Mouse (Mus musculus) heart, postnatal 10 days (tissue): ENCODE results near the gene Reps2. TPM values are rescaled to one million over a fixed set of nuclear protein-coding genes. Genes with fewer than 3 reads are reported as not detected.

Source experiments
- DNase-seq, 2 experiments: peaks; one replicate each; pipeline ENCODE4 v3.0.0; 2021
- intact Hi-C: fragments of 180-260 bp; cut with DNase I; formaldehyde crosslinking; loops from one replicate; pipeline ENCODE4 v1.15.1; 2025
- total RNA-seq, 2 experiments: library from RNA; stranded (reverse); gene quantifications; 2 replicates each; pipeline ENCODE4 v1.2.3; 2021

The Reps2 gene
- total RNA-seq, 2 experiments from 2014 or later, result 0.79 to 1.2 TPM

DNA sequence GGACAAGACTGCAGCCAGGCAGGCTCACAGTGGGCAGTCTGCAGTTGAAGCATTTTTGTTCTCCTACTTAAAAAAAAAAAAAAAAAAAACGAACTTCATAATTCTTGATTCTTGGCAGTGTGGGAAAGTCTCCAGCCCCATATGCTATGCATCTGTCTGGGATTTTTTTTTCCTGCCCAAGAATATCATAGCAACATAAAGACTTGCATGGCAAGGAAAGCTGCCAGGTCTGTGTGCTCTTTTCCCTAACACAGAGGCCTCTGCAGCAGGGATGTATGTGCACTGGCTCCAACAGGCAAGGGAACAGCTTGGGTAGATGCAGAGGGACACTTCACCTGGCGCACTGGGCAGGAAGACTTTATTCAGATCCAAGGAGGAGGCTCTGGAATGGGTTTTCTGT, 140.0 kb downstream of the Reps2 start:
- intact Hi-C loops, result no loop called here
- no peak for DNase-seq

DNA sequence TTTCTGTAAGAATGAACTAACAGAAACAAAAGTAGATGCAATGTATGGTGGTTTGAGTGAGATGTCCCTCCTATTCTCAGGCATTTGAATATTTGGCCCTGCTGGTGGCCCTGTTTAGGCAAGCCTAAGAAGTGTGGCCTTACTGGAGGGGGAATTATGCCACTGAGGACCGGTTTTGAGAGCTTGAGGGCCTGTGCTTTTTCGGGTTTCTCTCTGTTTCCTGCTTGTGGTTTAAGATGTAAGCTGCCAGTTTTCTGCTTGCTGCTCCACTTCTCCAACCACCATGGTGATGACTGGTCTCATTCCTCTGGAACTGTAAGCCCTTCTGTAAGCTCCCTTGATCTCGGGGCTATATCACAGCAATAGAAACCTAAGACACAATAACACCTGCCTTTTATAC, 142.5 kb downstream of the Reps2 start:
- intact Hi-C loops, result no loop called here
- no peak for DNase-seq

DNA sequence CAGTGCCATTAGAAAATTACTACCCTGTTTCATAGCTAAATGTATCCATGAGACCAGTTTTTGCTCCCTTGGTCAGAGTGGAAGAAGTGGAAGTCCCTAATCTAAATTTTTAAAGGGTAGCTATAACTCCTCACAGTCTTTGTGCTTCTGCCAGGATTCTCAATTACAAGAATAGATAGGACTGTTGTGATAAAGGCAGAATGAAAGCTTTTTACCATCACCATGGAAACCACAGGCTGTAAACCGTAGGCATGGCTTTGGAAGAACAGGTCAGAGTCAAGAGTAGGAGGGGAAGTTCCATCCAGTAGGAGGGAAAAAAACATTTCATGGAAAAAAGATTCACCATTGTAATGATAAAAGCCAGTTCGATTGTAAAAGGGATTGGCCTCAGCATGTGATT, 147.0 kb downstream of the Reps2 start:
- DNase-seq, result no peak
- intact Hi-C loops, result no loop called here

DNA sequence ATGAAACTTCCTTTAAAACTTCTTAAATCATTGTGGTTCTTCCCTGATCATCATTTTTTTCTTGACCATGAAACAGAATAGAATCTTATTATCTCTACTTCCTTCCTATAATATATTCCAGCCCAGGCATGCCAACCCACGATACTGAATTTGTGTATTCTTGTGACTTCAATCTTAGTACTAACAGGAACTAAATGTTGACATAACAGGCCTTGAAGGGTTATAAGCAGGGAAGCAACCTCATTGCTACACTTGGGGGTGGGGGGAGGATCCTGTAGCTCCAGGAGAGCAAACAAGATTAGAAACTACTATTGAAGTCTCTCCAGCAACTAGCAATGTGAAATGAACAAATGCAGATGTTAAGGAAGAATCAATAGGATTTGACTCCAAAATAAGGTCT, 154.8 kb downstream of the Reps2 start:
- intact Hi-C loops, result no loop called here
- DNase-seq, result no peak

DNA sequence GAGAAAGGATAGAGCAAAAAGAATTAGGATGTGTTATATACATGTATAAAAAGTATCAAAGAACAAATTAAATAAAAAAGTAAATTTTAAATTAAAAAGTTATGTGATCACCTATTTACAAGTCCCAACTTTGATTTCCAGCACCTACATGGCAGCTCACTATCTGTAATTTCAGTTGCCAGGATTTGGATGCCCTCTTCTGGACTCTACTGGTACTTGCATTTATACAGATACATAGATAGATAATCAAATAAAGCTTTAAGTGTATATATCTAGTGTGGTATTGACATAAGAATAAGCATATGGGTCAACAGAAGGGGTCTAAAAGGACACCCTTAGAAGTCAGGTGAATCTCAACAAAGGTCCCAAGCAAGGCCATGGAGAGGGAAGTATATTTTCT, 155.7 kb downstream of the Reps2 start:
- DNase-seq, result no peak
- intact Hi-C loops, result no loop called here

DNA sequence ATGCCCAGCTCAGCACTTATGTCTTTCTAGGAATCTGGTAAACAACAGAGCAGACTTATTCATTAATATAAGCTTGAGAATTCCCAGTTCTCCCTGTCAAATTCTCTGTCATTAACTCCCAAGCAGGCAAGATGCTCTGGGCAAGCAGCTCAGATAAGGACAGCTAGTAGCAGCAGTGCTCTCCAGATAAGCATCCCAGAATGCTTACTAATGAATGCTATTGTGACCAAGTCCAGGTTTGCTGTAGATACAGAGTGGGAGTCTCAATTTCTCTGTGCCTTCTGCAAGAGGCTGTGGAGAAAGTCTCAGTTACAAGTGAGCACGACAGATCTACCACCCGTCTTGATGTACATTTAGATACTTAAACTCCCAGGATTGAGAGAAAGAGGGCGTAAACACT, 173.2 kb downstream of the Reps2 start:
- no peak for DNase-seq

DNA sequence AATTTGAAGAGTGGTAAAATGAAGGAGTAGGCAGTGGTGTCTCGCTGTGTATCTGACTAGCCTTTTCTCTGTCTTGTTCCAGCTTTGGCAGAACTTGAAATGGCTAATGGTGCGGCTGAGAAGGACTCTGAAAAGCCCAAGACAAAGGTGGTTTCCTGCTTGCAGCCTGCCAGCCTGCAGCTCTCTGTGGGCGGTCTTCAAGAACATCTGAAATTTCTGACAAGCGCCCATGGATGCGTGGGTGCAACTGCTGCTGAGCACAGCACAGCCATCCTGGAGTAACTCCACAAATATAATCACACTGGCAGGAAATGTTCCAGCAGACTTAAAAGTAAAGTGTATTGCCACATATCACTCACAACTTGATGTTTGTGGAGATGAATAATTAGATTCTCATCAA, 181.3 kb downstream of the Reps2 start:
- DNase-seq, result no peak
- intact Hi-C loops, result no loop called here

More for the DNA sequence above, 173.2 kb downstream of the Reps2 start:
- intact Hi-C loops, result no loop called here

DNA sequence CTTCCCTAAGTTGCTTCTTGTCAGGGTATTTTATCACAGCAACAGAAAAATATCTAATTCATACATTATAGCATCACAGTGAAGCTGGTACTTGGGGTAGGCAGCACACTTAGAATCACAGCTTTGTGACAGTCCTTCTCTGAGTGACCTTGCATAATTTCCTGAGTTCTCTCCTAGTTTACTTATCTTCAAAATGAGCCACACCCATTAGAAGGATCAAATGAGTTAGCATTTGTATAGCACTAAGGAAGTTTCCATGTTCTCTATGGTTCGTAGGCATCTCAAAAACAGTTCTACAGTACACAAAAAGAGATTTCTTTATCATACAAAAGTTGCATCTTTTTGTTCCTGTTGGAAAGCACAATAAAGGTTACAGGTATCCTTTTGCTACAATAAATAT, 187.0 kb downstream of the Reps2 start:
- no peak for DNase-seq
- intact Hi-C loops, result no loop called here

DNA sequence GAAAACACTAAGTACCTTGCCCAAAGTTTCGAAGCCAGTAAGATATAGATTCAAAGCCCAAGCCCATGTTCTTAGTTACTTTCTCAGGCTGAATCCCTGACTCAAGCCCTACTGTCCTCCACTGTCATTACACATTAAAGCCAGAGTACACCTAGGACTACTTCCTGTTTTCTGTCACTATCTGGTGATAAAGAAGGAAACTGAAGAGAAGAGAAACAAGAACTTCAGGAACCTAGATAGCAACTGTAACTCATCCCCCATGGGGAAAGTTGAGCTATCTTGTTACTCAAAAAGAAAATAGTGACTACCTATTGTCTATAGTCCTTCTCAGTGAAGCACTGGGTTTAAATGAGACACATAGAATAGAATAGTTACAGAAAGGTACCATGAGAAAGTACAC, 188.1 kb downstream of the Reps2 start:
- intact Hi-C loops, result loop anchor here (2.0 kb wide), 1 partner anchor 295 kb away; no protein-coding TSS in a partner anchor
- no peak for DNase-seq

DNA sequence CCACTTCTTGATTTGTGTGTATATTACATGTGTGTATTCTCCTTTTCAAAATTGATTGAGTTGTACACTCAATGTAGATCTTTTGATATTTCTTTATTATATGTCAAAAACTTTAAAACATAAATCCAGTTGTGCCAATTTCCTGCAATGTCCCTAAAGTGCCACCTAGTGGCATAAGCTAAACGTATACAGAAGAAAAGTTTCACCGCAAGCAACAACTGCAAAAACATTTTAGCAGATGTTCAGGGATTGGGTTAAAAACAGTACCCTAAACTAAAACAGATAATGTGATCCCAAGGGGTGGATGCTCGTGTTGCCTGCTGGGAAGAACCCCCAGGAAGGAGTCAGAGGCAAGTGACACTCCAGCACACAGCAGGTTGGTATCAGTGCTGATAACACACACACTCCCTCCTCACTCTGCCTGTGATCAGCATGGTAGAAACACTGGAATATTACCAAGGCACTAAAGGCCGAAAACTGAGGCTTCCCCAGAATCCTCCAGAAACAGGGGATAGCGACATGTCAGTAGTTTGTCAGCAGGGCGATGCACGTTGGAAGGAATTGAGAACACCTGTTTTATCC, 189.5 kb downstream of the Reps2 start:
- peak in 1 of 2 experiments; percentile 16 for DNase-seq
- intact Hi-C loops, result loop anchor here (2.0 to 5.0 kb wide), 4 partner anchors 177 to 582 kb away; no protein-coding TSS in a partner anchor

DNA sequence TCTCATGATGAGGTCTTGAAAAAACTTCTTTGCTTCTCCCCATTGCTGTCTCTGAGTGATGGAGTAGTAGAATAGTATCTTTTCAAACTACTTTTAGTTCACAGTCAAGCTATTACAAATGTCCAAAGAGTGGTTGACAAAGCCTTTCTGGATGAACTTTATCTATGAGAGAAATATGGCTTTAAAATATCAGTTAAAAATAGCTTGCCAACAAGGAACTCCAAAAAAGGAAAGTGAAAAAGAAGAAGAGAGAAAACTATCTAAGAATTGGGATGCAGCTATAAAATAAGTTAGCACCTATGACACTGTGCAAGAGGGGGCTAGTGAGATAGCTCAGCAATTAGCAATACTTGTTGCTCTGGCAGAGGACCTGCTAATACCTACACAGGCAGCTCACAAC, 190.8 kb downstream of the Reps2 start:
- DNase-seq, result no peak
- intact Hi-C loops, result loop anchor here (2.0 to 5.0 kb wide), 3 partner anchors 175 to 580 kb away; no protein-coding TSS in a partner anchor

DNA sequence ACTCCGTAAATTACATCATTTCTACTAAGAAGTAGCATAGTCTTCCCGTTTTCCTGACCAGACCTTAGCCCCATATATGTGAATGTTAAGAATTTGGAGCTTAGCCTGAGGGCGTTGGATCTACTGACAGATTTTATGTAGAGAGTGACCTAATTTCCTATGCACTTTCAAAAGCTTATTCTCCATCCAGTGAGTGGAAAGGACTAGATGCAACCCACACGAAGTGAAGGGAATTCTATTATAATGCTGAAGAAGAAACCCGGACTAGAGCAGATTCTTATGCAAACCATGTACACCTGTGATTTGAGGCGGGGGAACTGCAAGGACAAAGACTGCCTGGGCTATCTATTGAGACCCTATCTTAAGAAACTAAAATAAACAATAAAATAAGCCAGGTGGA, 195.5 kb downstream of the Reps2 start:
- no peak for DNase-seq

DNA sequence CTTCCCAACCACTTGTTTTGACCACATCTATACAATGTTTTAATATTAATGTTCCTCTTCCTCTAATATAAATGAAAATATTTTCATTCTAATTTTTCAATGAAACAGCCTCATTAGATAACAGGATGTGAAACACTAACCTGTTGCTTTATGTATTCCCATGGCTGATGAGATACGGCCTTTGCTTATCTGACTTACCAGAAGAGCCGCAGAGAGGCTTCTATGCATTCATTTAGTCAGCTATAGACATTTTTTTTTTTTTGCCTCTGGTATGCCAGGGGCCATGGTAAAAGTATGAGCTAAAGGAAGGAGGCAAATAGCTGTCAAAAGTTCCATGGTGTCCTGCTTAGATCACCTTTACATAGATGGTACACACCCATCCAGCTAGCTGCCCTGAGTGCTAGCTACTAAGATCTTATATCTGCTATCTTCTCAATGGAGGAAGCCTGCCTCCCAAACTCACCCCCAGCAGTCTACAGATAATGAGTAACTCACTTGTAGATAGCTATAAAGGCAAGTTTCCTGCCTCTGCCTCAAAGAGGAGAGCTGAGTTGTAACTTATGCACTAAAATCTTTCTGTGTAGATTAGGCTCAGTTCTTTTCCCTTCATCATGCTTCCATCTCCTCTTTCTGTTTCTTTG, 196.7 kb downstream of the Reps2 start:
- intact Hi-C loops, result no loop called here
- no peak for DNase-seq

More for the DNA sequence above, 195.5 kb downstream of the Reps2 start:
- intact Hi-C loops, result no loop called here

DNA sequence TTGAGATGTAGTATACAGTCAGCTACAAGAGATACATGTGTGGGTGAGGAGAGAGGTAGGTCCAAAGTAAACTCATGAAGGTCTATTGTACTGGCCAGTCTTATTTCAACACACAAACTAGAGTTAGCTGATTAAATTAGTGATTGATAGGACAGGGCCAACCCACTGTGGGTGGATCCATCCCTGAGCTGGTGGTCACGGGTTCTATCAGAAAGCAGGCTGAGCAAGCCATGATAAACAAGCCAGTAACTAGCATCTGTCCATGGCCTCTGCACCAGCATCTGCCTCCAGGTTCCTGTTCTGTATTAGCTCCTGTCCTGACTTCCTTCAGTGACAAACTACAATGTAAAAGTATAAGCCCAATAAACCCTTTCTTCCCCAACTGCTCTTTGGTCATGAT, 200.1 kb downstream of the Reps2 start:
- no peak for DNase-seq
- intact Hi-C loops, result no loop called here

DNA sequence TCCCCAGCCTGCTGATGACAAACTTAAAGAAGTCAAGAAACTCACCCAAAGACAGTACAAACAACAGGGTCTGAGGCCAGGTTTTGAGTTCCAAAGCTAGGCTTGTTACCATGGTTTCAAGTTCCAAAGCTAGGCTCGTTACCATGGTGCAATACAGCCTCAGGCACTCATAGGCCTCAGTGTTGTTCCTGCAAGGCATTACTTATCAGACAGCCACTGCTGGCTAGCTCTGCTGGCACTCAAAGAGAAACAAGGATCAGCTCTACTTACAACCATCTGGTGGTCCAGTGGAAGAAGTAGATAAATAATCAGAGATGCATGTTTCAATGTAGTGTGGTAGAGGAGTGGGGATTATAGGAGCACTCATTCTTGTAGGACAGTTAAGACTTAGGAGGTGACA, 200.5 kb downstream of the Reps2 start:
- intact Hi-C loops, result no loop called here
- no peak for DNase-seq

DNA sequence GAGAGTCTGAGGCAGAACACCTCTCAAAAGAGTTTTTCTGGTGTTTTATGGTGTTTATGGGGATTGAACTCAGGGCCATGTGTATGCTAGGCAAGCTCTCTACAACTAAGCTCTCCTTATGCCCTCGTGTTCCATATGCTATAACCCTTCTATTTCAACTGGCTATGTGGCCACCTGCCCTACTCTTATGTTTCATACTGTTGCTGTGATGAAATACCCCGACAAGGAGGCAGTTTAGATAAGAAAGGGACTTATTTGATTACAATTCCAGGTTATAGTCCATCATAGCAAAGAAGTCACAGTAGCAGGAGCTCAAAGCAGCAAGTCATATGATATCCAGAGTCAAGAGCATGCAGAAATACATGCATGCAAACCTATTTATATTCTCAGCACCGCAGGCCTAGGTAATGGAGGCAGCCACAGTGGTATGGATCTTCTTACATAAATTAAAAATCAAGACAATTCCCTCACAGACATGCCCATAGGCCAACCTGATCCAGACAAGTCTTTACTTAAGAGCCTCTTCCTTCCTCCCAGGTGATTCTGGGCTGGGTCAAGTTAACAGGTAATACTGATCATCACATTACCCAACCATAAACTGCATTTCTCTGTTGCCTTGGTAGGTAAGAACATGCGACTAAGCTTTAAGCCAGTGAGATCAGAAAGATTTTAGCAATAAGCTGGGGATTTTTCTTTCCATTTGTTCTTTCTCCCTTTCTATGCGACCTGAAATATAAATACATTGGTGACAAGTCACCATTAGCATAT, 210.5 kb downstream of the Reps2 start:
- intact Hi-C loops, result no loop called here

DNA sequence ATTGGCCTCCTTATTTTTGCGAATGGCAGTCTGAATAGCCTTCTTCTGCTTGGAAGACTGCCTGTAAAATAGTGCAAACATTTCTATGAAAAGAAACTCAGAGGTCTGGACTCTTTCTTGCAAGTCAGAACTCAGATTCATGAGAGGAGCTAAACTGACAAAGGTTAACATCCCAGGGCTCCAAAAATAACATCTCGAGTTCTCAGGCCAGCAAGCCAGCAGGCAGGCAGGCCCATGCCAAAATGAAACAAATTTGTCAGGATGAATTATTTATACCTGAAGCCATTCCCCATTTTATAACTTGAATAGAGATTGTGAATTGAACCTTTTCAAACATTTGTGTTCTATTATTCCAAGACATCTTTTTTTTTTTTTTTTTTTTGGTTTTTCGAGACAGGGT, 215.8 kb downstream of the Reps2 start:
- intact Hi-C loops, result no loop called here
- DNase-seq, result no peak

More for the DNA sequence above, 210.5 kb downstream of the Reps2 start:
- no peak for DNase-seq

DNA sequence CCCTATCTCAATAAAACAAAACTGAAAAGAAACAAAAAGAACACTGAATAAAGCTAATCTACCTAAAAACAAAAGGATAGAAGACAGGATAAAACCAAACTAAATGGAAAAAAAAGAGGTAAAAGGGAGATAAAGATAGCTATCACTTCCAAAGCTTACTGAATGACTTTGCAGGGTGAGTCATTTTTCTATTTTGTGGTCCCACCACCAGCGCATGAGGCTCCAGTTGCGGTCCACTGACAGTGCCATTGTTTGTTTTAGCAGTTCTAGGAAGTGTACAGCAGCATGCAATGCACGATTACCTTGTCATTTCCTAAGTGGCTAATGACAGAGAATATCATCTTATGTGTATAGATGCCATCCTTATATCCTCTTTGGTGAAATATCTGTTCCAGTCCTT, 224.0 kb downstream of the Reps2 start:
- DNase-seq, result no peak
- intact Hi-C loops, result no loop called here

DNA sequence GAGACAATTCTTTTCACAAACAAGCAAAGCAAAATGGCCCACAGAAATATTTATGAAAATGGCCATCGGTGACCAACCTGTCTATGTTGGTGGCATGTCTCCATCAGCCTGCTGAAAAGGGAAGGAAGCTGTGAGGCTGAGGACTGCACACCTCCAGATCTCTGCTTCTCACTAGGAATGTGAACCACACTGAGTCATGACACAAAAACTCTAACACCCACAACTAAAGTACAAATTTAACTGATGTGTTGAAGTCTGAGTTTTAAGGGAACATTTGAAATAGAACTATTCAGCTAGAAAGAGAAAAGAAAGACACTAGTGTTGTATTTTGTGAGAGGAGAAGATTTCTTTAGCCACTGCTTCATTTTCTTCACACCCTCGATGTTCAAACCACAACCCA, 230.3 kb downstream of the Reps2 start:
- no peak for DNase-seq
- intact Hi-C loops, result no loop called here

DNA sequence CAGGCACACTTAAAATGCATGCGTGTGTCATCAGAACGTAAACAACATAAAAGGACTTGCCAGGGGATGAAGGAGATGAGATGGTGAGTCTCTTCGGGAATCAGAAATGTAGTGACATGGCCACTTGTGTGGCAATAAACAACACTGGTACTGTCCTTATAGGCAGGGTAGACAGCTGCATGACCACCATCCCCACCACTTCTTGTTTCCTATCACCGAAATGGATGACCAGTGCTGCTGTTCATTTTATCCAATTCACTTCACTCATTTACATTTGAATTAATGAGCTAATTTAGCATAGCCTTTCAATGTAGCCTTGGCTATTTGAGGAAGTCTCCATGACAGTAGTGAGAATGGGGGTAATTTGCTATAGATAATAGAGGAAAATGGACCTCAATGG, 236.2 kb downstream of the Reps2 start:
- no peak for DNase-seq
- intact Hi-C loops, result no loop called here

DNA sequence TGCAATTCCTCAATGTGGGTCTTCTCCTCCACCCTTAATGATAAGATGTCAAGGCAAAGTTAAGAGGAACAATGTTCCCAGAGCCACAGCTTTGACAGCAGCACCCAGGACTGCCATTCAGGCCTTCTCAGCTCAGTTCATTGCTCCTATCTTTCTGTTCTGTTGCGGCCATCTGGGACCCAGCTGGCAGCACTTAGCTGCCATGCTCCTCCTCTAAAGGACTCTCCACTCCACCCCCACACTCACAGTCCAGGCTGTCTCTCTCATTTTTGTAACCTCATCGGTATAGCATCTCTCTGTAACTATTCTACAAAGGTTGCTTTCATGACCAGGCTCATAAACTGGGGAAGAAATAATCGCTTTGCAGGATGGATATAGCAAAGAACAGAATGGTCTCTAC, 241.0 kb downstream of the Reps2 start:
- peak; percentile 14 to 22 for DNase-seq

DNA sequence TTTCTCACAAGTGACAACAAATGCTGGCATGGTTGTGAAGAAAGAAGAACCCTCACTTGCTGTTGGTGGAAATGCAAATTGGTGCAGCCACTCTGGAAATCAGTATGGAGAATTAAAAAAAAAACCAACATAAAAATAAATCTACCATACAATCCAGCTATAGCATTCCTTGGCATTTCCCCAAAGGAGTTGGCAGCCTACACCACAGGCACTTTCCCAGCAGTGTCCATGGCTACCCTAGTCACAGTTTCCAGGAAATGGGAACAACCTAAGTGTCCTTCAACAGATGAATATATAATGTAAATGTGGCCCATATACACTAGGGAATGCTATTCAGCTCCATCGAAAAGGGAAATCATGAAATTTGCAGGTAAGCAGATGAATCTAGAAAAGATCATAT, 262.7 kb downstream of the Reps2 start:
- DNase-seq, result no peak
- intact Hi-C loops, result no loop called here

More for the DNA sequence above, 241.0 kb downstream of the Reps2 start:
- intact Hi-C loops, result no loop called here
